28 mouse cellular contexts compared by ENCODE assay signal in genomic region chr6:134745876-134746275, GRCm38 (mm10).
"Had no signal": no experiment of that assay in that cellular context is flagged by ENCODE, and none has a peak within 500 bp of the region (broad histone marks: within the 10 kb centered on the region; RNA-seq: fewer than 3 reads in every experiment).

No protein-coding gene starts in this region.

- H3K27me3 ChIP-seq: embryonic facial prominence, embryonic 12.5 days; embryonic facial prominence, embryonic 13.5 days; embryonic facial prominence, embryonic 15.5 days; forebrain, embryonic 12.5 days; forebrain, embryonic 13.5 days; forebrain, embryonic 15.5 days had no signal

- H3K4me2 ChIP-seq: embryonic facial prominence, embryonic 12.5 days; embryonic facial prominence, embryonic 13.5 days; embryonic facial prominence, embryonic 15.5 days; forebrain, embryonic 12.5 days; forebrain, embryonic 13.5 days; forebrain, embryonic 15.5 days had no signal

- H3K4me1 ChIP-seq: embryonic facial prominence, embryonic 10.5 days; embryonic facial prominence, embryonic 12.5 days; embryonic facial prominence, embryonic 15.5 days; forebrain, embryonic 10.5 days; forebrain, embryonic 12.5 days; forebrain, embryonic 13.5 days; forebrain, embryonic 15.5 days had no signal

- H3K36me3 ChIP-seq: embryonic facial prominence, embryonic 12.5 days; forebrain, embryonic 15.5 days had no signal

- H3K4me3 ChIP-seq: embryonic facial prominence, embryonic 10.5 days; embryonic facial prominence, embryonic 12.5 days; embryonic facial prominence, embryonic 13.5 days; embryonic facial prominence, embryonic 15.5 days; erythroblast, embryonic 14.5 days; forebrain, embryonic 10.5 days; forebrain, embryonic 12.5 days; forebrain, embryonic 13.5 days; forebrain, embryonic 15.5 days; gastrocnemius, adult 2 months had no signal

- H3K9ac ChIP-seq: embryonic facial prominence, embryonic 12.5 days; embryonic facial prominence, embryonic 13.5 days; embryonic facial prominence, embryonic 15.5 days; forebrain, embryonic 12.5 days; forebrain, embryonic 13.5 days; forebrain, embryonic 15.5 days; forebrain, postnatal 0 days had no signal

- H3K9me3 ChIP-seq: embryonic facial prominence, embryonic 10.5 days; embryonic facial prominence, embryonic 12.5 days; embryonic facial prominence, embryonic 13.5 days; embryonic facial prominence, embryonic 15.5 days; forebrain, embryonic 10.5 days; forebrain, embryonic 12.5 days; forebrain, embryonic 13.5 days; forebrain, embryonic 15.5 days had no signal

- ATAC-seq: forebrain, embryonic 13.5 days; forebrain, embryonic 14.5 days; forebrain, embryonic 15.5 days; forebrain, embryonic 16.5 days; forebrain, postnatal 0 days had no signal

- H3K27ac ChIP-seq: embryonic facial prominence, embryonic 10.5 days; embryonic facial prominence, embryonic 12.5 days; embryonic facial prominence, embryonic 13.5 days; embryonic facial prominence, embryonic 15.5 days; forebrain, embryonic 10.5 days; forebrain, embryonic 12.5 days; forebrain, embryonic 13.5 days; forebrain, embryonic 15.5 days; gastrocnemius, adult 2 months had no signal

- DNase-seq: cerebellum, adult 18-20 months; cerebellum, adult 2 months; cerebellum, adult 8-10 months; cerebellum, adult 9-10 months; cerebellum, adult 9-11 months; cerebellum, postnatal 10 days; cerebellum, postnatal 14 days; cerebellum, postnatal 25 days; cerebellum, postnatal 36 days; embryo, embryonic 11 days; forebrain, postnatal 0 days; gastrocnemius, adult 2 months; gastrocnemius, postnatal 10 days; gastrocnemius, postnatal 14 days; gastrocnemius, postnatal 25 days; gastrocnemius, postnatal 36 days; heart, adult 11 months had no signal
